Mouse (Mus musculus): ENCODE measurements around the gene Synrg. TPM values are rescaled to one million over a fixed set of nuclear protein-coding genes. Genes with fewer than 3 reads are reported as not detected.

Synrg gene
- polyA plus RNA-seq, 1 experiment from 2014 or later: 8.0 TPM

GRCm38 (mm10) chr11:84031971-84032370 is 67.7 kb downstream of the Synrg start:
- H3K27ac ChIP-seq (replicated peaks; ENCODE audit: low read depth, low read length): no peak overlapping the region
- H3K9me3 ChIP-seq (replicated peaks; ENCODE audit: control insufficient read depth, low read length): no peaks in the 10 kb centered on the region
- ATAC-seq (replicated peaks; ENCODE audit: insufficient number of reproducible peaks, low FRiP score, low TSS enrichment, low read depth) (no peak), DNase-seq (ENCODE audit: low spot score) (peak; percentile 60)
- H3K4me1 ChIP-seq (ENCODE audit: control insufficient read depth, insufficient read depth, low read length): no peaks in the 10 kb centered on the region
- H3K27me3 ChIP-seq (ENCODE audit: control insufficient read depth, insufficient read depth, low read length): no peaks in the 10 kb centered on the region
- 55% methylated on average over 9 of the region's 9 CpGs for WGBS
- no peak overlapping the region for H3K4me2 ChIP-seq (ENCODE audit: low read depth, low read length)
- H3K9ac ChIP-seq (replicated peaks; ENCODE audit: low read length): no peak overlapping the region
- H3K36me3 ChIP-seq (replicated peaks; ENCODE audit: control insufficient read depth, insufficient read depth, low read depth, low read length): no peaks in the 10 kb centered on the region
- H3K4me3 ChIP-seq (ENCODE audit: low read depth, low read length): no peak overlapping the region

- WGBS: 76% methylated on average over 5 of the region's 5 CpGs
- H3K4me3 ChIP-seq (ENCODE audit: low read depth, low read length): no peak overlapping the region
- no peaks in the 10 kb centered on the region for H3K36me3 ChIP-seq (replicated peaks; ENCODE audit: control insufficient read depth, insufficient read depth, low read depth, low read length)
- H3K9me3 ChIP-seq (replicated peaks; ENCODE audit: control insufficient read depth, low read length): no peaks in the 10 kb centered on the region
- H3K9ac ChIP-seq (replicated peaks; ENCODE audit: low read length): no peak overlapping the region
- no peak overlapping the region for H3K4me2 ChIP-seq (ENCODE audit: low read depth, low read length)
- no peak for DNase-seq (ENCODE audit: low spot score)
- H3K27ac ChIP-seq (replicated peaks; ENCODE audit: low read depth, low read length): no peak overlapping the region
- no peaks in the 10 kb centered on the region for H3K4me1 ChIP-seq (ENCODE audit: control insufficient read depth, insufficient read depth, low read length)
- no peak for ATAC-seq (replicated peaks; ENCODE audit: insufficient number of reproducible peaks, low FRiP score, low TSS enrichment, low read depth)
- H3K27me3 ChIP-seq (ENCODE audit: control insufficient read depth, insufficient read depth, low read length): no peaks in the 10 kb centered on the region
Observed at GRCm38 (mm10) chr11:84032559-84032958, 68.3 kb downstream of the Synrg start.

- H3K4me3 ChIP-seq (ENCODE audit: low read depth, low read length): no peak overlapping the region
- ATAC-seq (replicated peaks; ENCODE audit: insufficient number of reproducible peaks, low FRiP score, low TSS enrichment, low read depth): no peak
Observed at GRCm38 (mm10) chr11:84033671-84034070, 69.4 kb downstream of the Synrg start.

GRCm38 (mm10) chr11:84040621-84041020 is 76.4 kb downstream of the Synrg start:
- Histone ChIP-seq H3K27ac (replicated peaks; ENCODE audit: low read depth, low read length) (no peak overlapping the region), H3K9ac (replicated peaks; ENCODE audit: low read length) (no peak overlapping the region), H3K4me1 (ENCODE audit: control insufficient read depth, insufficient read depth, low read length) (no peaks in the 10 kb centered on the region), H3K4me3 (ENCODE audit: low read depth, low read length) (no peak overlapping the region), H3K4me2 (ENCODE audit: low read depth, low read length) (no peak overlapping the region), H3K36me3 (replicated peaks; ENCODE audit: control insufficient read depth, insufficient read depth, low read depth, low read length) (no peaks in the 10 kb centered on the region), H3K9me3 (replicated peaks; ENCODE audit: control insufficient read depth, low read length) (no peaks in the 10 kb centered on the region), H3K27me3 (ENCODE audit: control insufficient read depth, insufficient read depth, low read length) (no peaks in the 10 kb centered on the region)
- no peak for DNase-seq (ENCODE audit: low spot score)
- WGBS: 78% methylated on average over 6 of the region's 6 CpGs
- no peak for ATAC-seq (replicated peaks; ENCODE audit: insufficient number of reproducible peaks, low FRiP score, low TSS enrichment, low read depth)

More at GRCm38 (mm10) chr11:84033671-84034070, 69.4 kb downstream of the Synrg start:
- Histone ChIP-seq H3K4me1 (ENCODE audit: control insufficient read depth, insufficient read depth, low read length) (no peaks in the 10 kb centered on the region), H3K27me3 (ENCODE audit: control insufficient read depth, insufficient read depth, low read length) (no peaks in the 10 kb centered on the region), H3K9me3 (replicated peaks; ENCODE audit: control insufficient read depth, low read length) (no peaks in the 10 kb centered on the region), H3K9ac (replicated peaks; ENCODE audit: low read length) (no peak overlapping the region), H3K36me3 (replicated peaks; ENCODE audit: control insufficient read depth, insufficient read depth, low read depth, low read length) (no peaks in the 10 kb centered on the region), H3K4me2 (ENCODE audit: low read depth, low read length) (no peak overlapping the region), H3K27ac (replicated peaks; ENCODE audit: low read depth, low read length) (no peak overlapping the region)
- 55% methylated on average over 5 of the region's 5 CpGs for WGBS
- DNase-seq (ENCODE audit: low spot score): no peak

- WGBS: 47% methylated on average over 14 of the region's 14 CpGs
- no peaks in the 10 kb centered on the region for H3K27me3 ChIP-seq (ENCODE audit: control insufficient read depth, insufficient read depth, low read length)
- no peaks in the 10 kb centered on the region for H3K9me3 ChIP-seq (replicated peaks; ENCODE audit: control insufficient read depth, low read length)
- peak; percentile 79 for DNase-seq (ENCODE audit: low spot score)
- no peaks in the 10 kb centered on the region for H3K4me1 ChIP-seq (ENCODE audit: control insufficient read depth, insufficient read depth, low read length)
- H3K27ac ChIP-seq (replicated peaks; ENCODE audit: low read depth, low read length): 0 out of 2 replicates have a peak overlapping the region, but pooled peaks have one; percentile 28
- no peak overlapping the region for H3K9ac ChIP-seq (replicated peaks; ENCODE audit: low read length)
- H3K4me2 ChIP-seq (ENCODE audit: low read depth, low read length): no peak overlapping the region
- H3K4me3 ChIP-seq (ENCODE audit: low read depth, low read length): no peak overlapping the region
- ATAC-seq (replicated peaks; ENCODE audit: insufficient number of reproducible peaks, low FRiP score, low TSS enrichment, low read depth): peak; percentile 85
- no peaks in the 10 kb centered on the region for H3K36me3 ChIP-seq (replicated peaks; ENCODE audit: control insufficient read depth, insufficient read depth, low read depth, low read length)
Observed at GRCm38 (mm10) chr11:84042808-84043762, 78.9 kb downstream of the Synrg start.

- Histone ChIP-seq H3K4me1 (ENCODE audit: control insufficient read depth, insufficient read depth, low read length) (no peaks in the 10 kb centered on the region), H3K4me3 (ENCODE audit: low read depth, low read length) (no peak overlapping the region), H3K9ac (replicated peaks; ENCODE audit: low read length) (no peak overlapping the region), H3K9me3 (replicated peaks; ENCODE audit: control insufficient read depth, low read length) (no peaks in the 10 kb centered on the region), H3K36me3 (replicated peaks; ENCODE audit: control insufficient read depth, insufficient read depth, low read depth, low read length) (no peaks in the 10 kb centered on the region), H3K27me3 (ENCODE audit: control insufficient read depth, insufficient read depth, low read length) (no peaks in the 10 kb centered on the region), H3K27ac (replicated peaks; ENCODE audit: low read depth, low read length) (no peak overlapping the region), H3K4me2 (ENCODE audit: low read depth, low read length) (no peak overlapping the region)
- no peak for ATAC-seq (replicated peaks; ENCODE audit: insufficient number of reproducible peaks, low FRiP score, low TSS enrichment, low read depth)
- 38% methylated on average over 1 of the region's 1 CpGs for WGBS
- DNase-seq (ENCODE audit: low spot score): no peak
Observed at GRCm38 (mm10) chr11:84044988-84045387, 80.8 kb downstream of the Synrg start.

- ATAC-seq (replicated peaks; ENCODE audit: insufficient number of reproducible peaks, low FRiP score, low TSS enrichment, low read depth) (no peak), DNase-seq (ENCODE audit: low spot score) (peak; percentile 9)
- H3K27ac ChIP-seq (replicated peaks; ENCODE audit: low read depth, low read length): no peak overlapping the region
- H3K9me3 ChIP-seq (replicated peaks; ENCODE audit: control insufficient read depth, low read length): no peaks in the 10 kb centered on the region
- no peaks in the 10 kb centered on the region for H3K36me3 ChIP-seq (replicated peaks; ENCODE audit: control insufficient read depth, insufficient read depth, low read depth, low read length)
- no peaks in the 10 kb centered on the region for H3K4me1 ChIP-seq (ENCODE audit: control insufficient read depth, insufficient read depth, low read length)
- H3K4me2 ChIP-seq (ENCODE audit: low read depth, low read length): no peak overlapping the region
- no peaks in the 10 kb centered on the region for H3K27me3 ChIP-seq (ENCODE audit: control insufficient read depth, insufficient read depth, low read length)
- WGBS: 46% methylated on average over 4 of the region's 4 CpGs
- H3K4me3 ChIP-seq (ENCODE audit: low read depth, low read length): no peak overlapping the region
- no peak overlapping the region for H3K9ac ChIP-seq (replicated peaks; ENCODE audit: low read length)
Observed at GRCm38 (mm10) chr11:84047270-84047669, 83.0 kb downstream of the Synrg start.

- H3K27ac ChIP-seq (replicated peaks; ENCODE audit: low read depth, low read length): no peak overlapping the region
- no peak for DNase-seq (ENCODE audit: low spot score)
- no peak overlapping the region for H3K4me2 ChIP-seq (ENCODE audit: low read depth, low read length)
- H3K27me3 ChIP-seq (ENCODE audit: control insufficient read depth, insufficient read depth, low read length): no peaks in the 10 kb centered on the region
- H3K4me3 ChIP-seq (ENCODE audit: low read depth, low read length): no peak overlapping the region
- no peak overlapping the region for H3K9ac ChIP-seq (replicated peaks; ENCODE audit: low read length)
- 72% methylated on average over 10 of the region's 10 CpGs for WGBS
- no peaks in the 10 kb centered on the region for H3K4me1 ChIP-seq (ENCODE audit: control insufficient read depth, insufficient read depth, low read length)
- peak; percentile 44; the same call in 1 of the 2 replicates for ATAC-seq (replicated peaks; ENCODE audit: insufficient number of reproducible peaks, low FRiP score, low TSS enrichment, low read depth)
- no peaks in the 10 kb centered on the region for H3K36me3 ChIP-seq (replicated peaks; ENCODE audit: control insufficient read depth, insufficient read depth, low read depth, low read length)
- no peaks in the 10 kb centered on the region for H3K9me3 ChIP-seq (replicated peaks; ENCODE audit: control insufficient read depth, low read length)
Observed at GRCm38 (mm10) chr11:84048411-84048810, 84.2 kb downstream of the Synrg start.
